Mouse (Mus musculus) adrenal gland, postnatal 10 days (tissue): ENCODE measurements around the gene Tmc7. TPM values are rescaled to one million over a fixed set of nuclear protein-coding genes. Genes with fewer than 3 reads are reported as not detected.

Experiments used
- DNase-seq: peaks from one replicate; pipeline ENCODE4 v3.0.0; 2021; ENCODE audit warnings: mixed read lengths
- total RNA-seq, 2 experiments: library from RNA; stranded (reverse); gene quantifications; 2 replicates each; pipeline ENCODE4 v1.2.3; 2021

Gene Tmc7
- total RNA-seq, 2 experiments from 2014 or later, result 1.3 to 2.1 TPM

GRCm38 (mm10) chr7:118502333-118502732 is 82.2 kb downstream of the Tmc7 start:
- DNase-seq, result no peak

- no peak for DNase-seq
These were observed 84.6 kb downstream of the Tmc7 start for GRCm38 (mm10) chr7:118499784-118500435.

DNA sequence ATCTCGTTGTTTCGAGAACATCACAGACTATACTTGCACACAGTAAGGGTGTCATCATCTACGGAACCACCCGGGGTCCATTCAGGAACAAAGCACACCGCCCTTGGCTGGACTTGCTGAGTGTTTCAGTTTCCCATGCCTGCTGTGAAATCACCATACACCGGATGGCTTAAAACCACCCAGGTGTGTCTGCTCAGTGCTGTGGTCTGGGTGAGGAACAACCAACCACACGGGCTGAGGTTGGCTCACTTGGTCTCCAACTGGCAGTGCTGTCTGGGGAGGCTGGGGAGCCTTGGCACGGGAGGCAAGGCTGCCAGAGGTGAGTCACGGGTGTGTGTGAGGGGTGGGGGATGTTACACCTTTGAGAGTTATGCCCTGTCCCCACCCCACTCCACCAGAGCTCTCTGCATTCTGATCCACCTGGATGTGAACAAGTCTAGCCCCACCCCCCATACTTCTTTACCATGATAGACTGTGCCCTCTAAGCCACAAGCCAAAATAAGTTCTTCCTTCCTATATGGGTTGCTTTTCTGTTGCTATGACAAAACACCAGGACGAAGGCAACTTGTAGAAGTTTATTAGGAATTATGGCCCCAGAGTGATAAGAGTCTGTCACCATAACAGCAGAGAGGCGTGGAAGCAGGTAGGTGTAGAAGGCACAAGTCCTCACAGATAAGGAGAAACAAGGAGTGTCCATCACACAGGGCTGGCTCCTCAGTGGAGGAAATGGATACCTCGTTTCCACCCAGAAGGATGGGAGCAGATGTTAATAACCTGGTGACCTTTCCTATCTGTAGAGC is 85.4 kb downstream of the Tmc7 start:
- no peak for DNase-seq

DNA sequence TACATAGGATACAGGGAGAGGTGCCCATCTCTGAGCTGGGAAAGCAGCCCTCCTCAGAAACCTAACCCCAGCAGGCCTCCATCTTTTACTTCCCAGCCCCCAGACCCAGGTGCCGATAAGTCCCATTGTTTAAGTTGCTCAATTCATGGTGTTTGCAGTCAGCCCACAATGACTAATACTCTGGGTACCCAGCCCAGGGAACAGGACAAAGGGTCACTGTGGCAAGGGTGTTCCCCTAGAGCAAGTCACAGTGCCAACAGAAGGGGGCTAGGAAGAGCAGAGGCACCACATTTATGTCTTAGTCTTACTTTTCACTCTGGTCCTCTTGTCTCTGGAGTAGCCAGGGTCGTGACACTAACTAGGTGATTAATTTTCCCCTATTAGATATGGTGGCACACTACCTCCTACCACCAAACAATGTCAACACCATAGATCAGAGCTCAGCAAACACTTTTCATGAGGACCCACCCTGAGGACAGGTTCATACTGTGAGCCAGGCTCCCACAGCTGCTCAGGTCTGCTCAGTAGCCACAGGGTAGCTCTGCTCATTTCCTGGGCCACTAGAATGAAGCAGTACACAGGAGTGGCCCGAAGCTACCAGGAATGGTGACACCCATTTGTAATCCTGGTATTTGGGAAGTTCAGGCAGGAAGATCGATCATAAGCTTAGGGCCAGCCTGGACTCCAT is 89.5 kb downstream of the Tmc7 start:
- no peak for DNase-seq

DNA sequence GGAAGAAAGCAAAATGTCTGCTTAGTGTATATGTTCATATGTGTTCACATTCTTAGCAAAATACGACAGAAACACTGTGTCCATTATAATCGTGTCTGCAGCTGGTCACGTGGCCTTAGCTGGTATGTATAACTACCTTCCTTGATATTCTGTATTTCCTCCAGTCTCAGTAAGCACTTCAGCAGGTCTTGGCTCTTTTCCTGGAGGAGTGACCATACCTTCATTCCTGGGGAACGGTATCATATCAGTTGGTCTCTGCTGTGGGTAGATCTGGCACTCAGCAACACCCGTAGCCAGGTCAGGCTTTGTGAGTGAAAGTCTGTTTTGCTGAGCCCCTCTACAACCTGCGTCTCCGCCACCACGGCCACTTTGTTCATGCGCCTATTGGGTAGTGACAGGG is 90.6 kb downstream of the Tmc7 start:
- no peak for DNase-seq

- peak; percentile 84 for DNase-seq
These were observed 92.9 kb downstream of the Tmc7 start, which contains the start of gene Itpripl2 for GRCm38 (mm10) chr7:118491431-118492147. Gene Itpripl2, minus strand, starts transcription at chr7:118491975.

DNA sequence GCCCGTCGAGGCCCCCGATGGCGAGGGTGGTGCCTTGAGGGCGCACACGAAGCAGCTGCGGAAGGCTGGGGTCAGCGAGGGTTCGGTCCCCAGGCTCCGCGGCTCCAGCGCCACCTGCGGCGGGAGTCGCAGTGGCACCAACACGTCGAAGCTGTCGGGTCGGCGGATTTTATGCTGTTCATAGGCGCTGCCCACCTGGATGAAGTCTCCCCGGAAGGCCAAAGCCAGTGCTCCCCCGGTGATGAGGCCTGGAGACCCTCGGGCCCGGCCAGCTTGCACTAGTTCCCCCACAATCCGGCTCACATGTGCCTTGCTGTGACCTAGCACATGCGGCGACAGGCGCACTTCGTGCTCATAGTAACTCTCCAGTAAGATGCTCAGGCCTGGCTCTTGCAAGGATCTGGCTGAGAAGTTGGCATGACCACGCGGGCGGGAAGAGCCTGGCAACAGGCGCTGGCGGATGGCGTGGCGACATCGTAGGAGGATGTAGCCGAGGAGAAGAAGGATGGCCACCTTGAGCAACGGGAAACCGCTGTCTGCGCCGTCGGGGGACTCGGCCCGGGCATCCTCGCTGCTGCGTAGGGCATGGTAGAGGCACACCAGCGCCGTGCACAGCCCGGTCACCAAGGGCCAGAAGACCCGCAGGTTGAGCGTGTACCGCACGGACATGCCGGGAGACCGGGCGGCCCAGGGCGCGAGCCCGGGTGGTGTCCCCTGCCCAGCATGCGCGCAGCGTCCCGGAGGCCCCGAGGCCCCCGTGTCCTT is 93.7 kb downstream of the Tmc7 start:
- peak; percentile 41 for DNase-seq

DNA sequence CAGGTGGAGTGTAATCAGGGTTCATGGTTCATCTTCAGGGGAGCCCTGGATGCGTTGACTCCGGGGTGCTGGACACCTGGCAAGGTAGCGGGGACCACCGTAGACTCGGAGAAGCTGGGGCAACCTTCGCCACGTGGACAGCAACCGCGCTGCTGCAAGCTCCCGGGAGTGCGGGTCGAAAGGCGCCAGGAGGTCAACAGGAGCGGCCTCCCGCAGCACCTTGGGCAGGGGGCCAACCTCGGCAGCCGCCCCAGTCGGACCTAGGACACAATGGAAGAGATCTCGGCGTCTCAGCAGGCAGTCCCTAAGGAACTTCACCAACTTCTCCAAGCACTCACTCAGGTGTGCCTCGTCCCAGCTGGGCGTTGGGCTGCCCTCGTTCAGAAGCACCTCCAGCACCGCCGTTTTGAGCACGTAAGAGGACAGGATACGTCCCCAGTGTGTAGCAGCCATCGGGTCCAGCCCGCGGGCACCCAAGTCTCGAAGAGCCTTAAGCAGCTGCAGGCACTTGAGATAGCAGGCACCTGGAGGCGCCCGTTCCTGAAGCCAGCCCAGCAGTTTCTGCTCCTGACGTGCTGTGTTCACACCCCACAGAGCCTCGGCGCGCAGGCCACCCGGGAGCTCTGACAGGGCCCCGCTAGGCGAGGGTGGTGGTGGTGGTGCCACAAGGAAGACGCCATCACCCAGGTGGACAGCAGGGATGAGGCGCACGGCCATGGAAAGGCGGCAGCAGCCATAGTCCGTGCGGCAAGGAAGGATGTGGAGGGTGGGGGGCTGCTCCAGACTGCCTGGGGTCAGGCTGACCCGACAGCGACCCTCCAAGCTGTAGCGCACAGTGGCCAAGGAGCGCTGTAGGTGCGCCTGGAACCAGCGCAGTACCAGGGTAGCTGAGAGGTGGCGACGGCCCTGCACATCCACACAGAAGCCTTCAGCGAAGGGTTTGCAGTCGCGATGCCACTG is 94.5 kb downstream of the Tmc7 start:
- peak; percentile 23 for DNase-seq

DNA sequence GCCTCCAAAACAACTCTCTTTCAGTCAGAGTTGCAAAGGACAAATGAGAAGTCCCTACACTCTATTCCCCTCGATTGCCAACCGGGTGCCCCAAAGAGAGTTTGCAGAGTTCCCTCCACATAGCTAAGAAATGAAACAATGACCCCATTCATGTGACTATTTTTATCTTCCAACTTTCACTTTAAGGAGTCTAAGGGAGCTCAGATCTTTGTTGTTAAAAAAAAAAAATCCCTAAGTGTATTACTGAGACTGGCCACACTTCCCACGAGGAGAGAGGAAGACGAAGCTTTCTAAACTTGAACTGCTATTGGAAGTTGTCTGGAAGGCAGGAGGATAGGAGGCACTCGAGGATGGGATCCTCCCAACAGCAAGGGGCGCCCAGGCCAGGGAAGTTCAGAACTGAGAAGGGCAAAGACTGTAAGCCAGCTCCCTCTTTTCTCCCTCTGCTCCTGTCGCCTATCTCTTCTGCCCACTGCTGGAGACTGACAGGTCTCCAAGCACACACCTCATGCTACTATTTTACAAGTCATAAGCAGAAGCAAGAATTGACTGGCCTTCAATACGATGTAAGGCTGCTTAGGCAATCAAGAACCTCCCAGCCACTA is 96.4 kb downstream of the Tmc7 start:
- DNase-seq, result no peak

DNA sequence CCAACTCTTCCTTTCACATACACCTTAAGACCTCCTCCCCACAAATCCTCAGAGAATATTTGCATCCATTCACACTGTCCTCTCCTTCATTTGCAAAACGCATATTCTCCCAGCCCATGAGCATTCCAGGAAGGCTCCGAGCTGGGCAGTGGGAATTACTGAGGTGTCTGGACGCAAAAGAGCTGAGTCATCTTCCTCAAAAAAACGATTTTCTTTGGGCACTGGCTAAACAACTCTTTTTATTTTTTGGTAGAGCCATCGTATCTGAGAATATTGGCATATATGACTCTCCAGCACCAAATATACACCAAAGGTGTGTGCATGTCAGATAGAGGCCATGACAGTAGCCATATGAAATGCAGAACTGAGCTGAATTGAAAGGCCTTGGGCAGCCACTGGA is 97.6 kb downstream of the Tmc7 start:
- no peak for DNase-seq

Other genes starting within 250 kb of the Tmc7 start
- gene Syt17, start 136.5 kb downstream of the Tmc7 start, total RNA-seq, result 10 to 100 TPM in 1 of 2 experiments, 1 to 10 TPM in 1; 9.0 to 11.4 TPM
- gene Itpripl2, start 92.8 kb downstream of the Tmc7 start, total RNA-seq, result 10 to 100 TPM; 19.0 to 21.2 TPM
- 10 to 100 TPM; 71.9 to 78.3 TPM for gene Coq7, start 51.4 kb downstream of the Tmc7 start, total RNA-seq
- gene Tmc5, start 12.6 kb upstream of the Tmc7 start, total RNA-seq, result under 1 TPM; 0.45 to 0.64 TPM
- gene Gde1, start 121.0 kb upstream of the Tmc7 start, total RNA-seq, result 10 to 100 TPM; 90.1 to 93.8 TPM
- gene Ccp110, start 127.8 kb upstream of the Tmc7 start, total RNA-seq, result 10 to 100 TPM in 1 of 2 experiments, 1 to 10 TPM in 1; 7.4 to 10.1 TPM
- gene Vps35l, start 155.5 kb upstream of the Tmc7 start, total RNA-seq, result 10 to 100 TPM; 54.0 to 61.7 TPM